Mouse (Mus musculus) intestine, embryonic 14.5 days (tissue): ENCODE results near the gene Uggt1. TPM values are rescaled to one million over a fixed set of nuclear protein-coding genes. Genes with fewer than 3 reads are reported as not detected.
A peak's percentile ranks its signal among the peaks of the same experiment; 100 is the strongest.

Experiments
- ATAC-seq: fragments of 200-750 bp; cut with Nextera tagmentation; replicated peaks from 2 replicates; pipeline ENCODE4 v1.8.0; 2017; ENCODE audit warnings: low read depth, moderate number of reproducible peaks, moderate TSS enrichment, moderate library complexity; ENCODE audit not compliant: low FRiP score, low TSS enrichment
- DNase-seq: peaks from one replicate; pipeline ENCODE4 v3.0.0-alpha.2; 2018; ENCODE audit warnings: low spot score
- H3K27ac ChIP-seq: fragments of 300-500 bp; sonication (generic); 2 replicates; pipeline ENCODE4 v1.5.1; 2014; ENCODE audit warnings: low read depth, mild to moderate bottlenecking, control low read depth
- H3K27me3 ChIP-seq: fragments of 300-500 bp; sonication (generic); replicated peaks from 2 replicates; pipeline ENCODE4 v1.6.1; 2014; ENCODE audit warnings: low read length, control low read depth; ENCODE audit not compliant: control insufficient read depth, insufficient read depth
- H3K36me3 ChIP-seq: fragments of 300-500 bp; sonication (generic); 2 replicates; pipeline ENCODE4 v1.6.1; 2014; ENCODE audit warnings: low read length, control low read depth; ENCODE audit not compliant: control insufficient read depth, insufficient read depth
- H3K4me1 ChIP-seq: fragments of 300-500 bp; sonication (generic); replicated peaks from 2 replicates; pipeline ENCODE4 v1.6.1; 2014; ENCODE audit warnings: low read length, control low read depth, mixed read lengths; ENCODE audit not compliant: control insufficient read depth, insufficient read depth
- H3K4me2 ChIP-seq: fragments of 300-500 bp; sonication (generic); 2 replicates; pipeline ENCODE4 v1.6.1; 2014; ENCODE audit warnings: low read length
- H3K4me3 ChIP-seq: fragments of 300-500 bp; sonication (generic); 2 replicates; pipeline ENCODE4 v1.5.1; 2014; ENCODE audit warnings: low read depth, low read length, control low read depth, mixed read lengths
- H3K9ac ChIP-seq: fragments of 300-500 bp; sonication (generic); 2 replicates; pipeline ENCODE4 v1.6.1; 2014; ENCODE audit warnings: mild to moderate bottlenecking, low read length
- H3K9me3 ChIP-seq: fragments of 300-500 bp; sonication (generic); 2 replicates; pipeline ENCODE4 v1.6.1; 2016; ENCODE audit warnings: low read length, control low read depth; ENCODE audit not compliant: control insufficient read depth
- WGBS: fragments of 180-500 bp; shearing (Covaris S2); extraction: QIAGEN DNeasy Blood & Tissue Kit; methylation state at CpG from one replicate; pipeline ENCODE4 v1.1.7; 2014; 5-methylcytosine and 5-hydroxymethylcytosine counted together
- polyA plus RNA-seq: library from polyadenylated mRNA; unstranded; fragments of >200 nt; fragmentation: Nextera tagmentation; extraction: Ambion mirVana; gene quantifications from 2 replicates; pipeline ENCODE4 v1.2.1, GENCODE M21; 2014

Uggt1 gene
- 71.5 and 75.3 TPM in 2 replicates for polyA plus RNA-seq

- peak within 1 kb of the TSS; percentile 82 for H3K27ac ChIP-seq
- H3K4me2 ChIP-seq: peak within 1 kb of the TSS; percentile 94
- no peaks in the 10 kb centered on the region for H3K27me3 ChIP-seq
- H3K9ac ChIP-seq: peak within 1 kb of the TSS; percentile 80
- H3K4me1 ChIP-seq: peaks cover 16% of the 10 kb centered on the region
- DNase-seq (peak; percentile 95), ATAC-seq (peak; percentile 97)
- no peaks in the 10 kb centered on the region for H3K9me3 ChIP-seq
- WGBS: 2% methylated on average over 49 of the region's 49 CpGs
- H3K4me3 ChIP-seq: peak within 1 kb of the TSS; percentile 93
- H3K36me3 ChIP-seq: no peaks in the 10 kb centered on the region
These were observed at the start of gene Uggt1 for GRCm38 (mm10) chr1:36244058-36244827. Gene Uggt1, minus strand, starts transcription at chr1:36244720.

GRCm38 (mm10) chr1:36293470-36293869 lies 49.0 kb upstream of the Uggt1 start:
- Histone ChIP-seq H3K27ac (no peak overlapping the region), H3K4me3 (no peak overlapping the region), H3K9ac (no peak overlapping the region), H3K4me1 (no peaks in the 10 kb centered on the region), H3K27me3 (peaks cover 1% of the 10 kb centered on the region; the same call in 1 of the 2 replicates), H3K9me3 (no peaks in the 10 kb centered on the region), H3K36me3 (no peaks in the 10 kb centered on the region), H3K4me2 (no peak overlapping the region)
- DNase-seq (no peak), ATAC-seq (no peak)
- WGBS: 90% methylated on average over 8 of the region's 8 CpGs

- no peaks in the 10 kb centered on the region for H3K4me1 ChIP-seq
- ATAC-seq: no peak
- no peak overlapping the region for H3K4me2 ChIP-seq
- no peaks in the 10 kb centered on the region for H3K36me3 ChIP-seq
- no peaks in the 10 kb centered on the region for H3K27me3 ChIP-seq
- H3K4me3 ChIP-seq: no peak overlapping the region
- H3K27ac ChIP-seq: no peak overlapping the region
- no peak for DNase-seq
- H3K9me3 ChIP-seq: no peaks in the 10 kb centered on the region
- H3K9ac ChIP-seq: no peak overlapping the region
- WGBS: 85% methylated on average over 6 of the region's 6 CpGs
These were observed 37.3 kb upstream of the Uggt1 start for GRCm38 (mm10) chr1:36281849-36282248.

GRCm38 (mm10) chr1:36280938-36281337 lies 36.4 kb upstream of the Uggt1 start:
- Histone ChIP-seq H3K4me2 (no peak overlapping the region), H3K9me3 (no peaks in the 10 kb centered on the region), H3K27ac (no peak overlapping the region), H3K27me3 (no peaks in the 10 kb centered on the region), H3K36me3 (no peaks in the 10 kb centered on the region), H3K9ac (no peak overlapping the region), H3K4me1 (no peaks in the 10 kb centered on the region), H3K4me3 (no peak overlapping the region)
- DNase-seq (no peak), ATAC-seq (no peak)
- WGBS: 84% methylated on average over 3 of the region's 3 CpGs

- DNase-seq: peak; percentile 92
These were observed 34.7 kb upstream of the Uggt1 start for GRCm38 (mm10) chr1:36279202-36279601.

GRCm38 (mm10) chr1:36277267-36278060 lies 32.9 kb upstream of the Uggt1 start:
- no peak overlapping the region for H3K27ac ChIP-seq
- no peaks in the 10 kb centered on the region for H3K9me3 ChIP-seq
- H3K4me2 ChIP-seq: no peak overlapping the region
- WGBS: 24% methylated on average over 7 of the region's 7 CpGs
- no peak overlapping the region for H3K9ac ChIP-seq
- H3K27me3 ChIP-seq: no peaks in the 10 kb centered on the region
- ATAC-seq (no peak), DNase-seq (peak; percentile 94)
- H3K4me3 ChIP-seq: no peak overlapping the region
- peaks cover 17% of the 10 kb centered on the region for H3K4me1 ChIP-seq
- no peaks in the 10 kb centered on the region for H3K36me3 ChIP-seq

More at GRCm38 (mm10) chr1:36279202-36279601, 34.7 kb upstream of the Uggt1 start:
- 15% methylated on average over 3 of the region's 3 CpGs for WGBS
- no peak overlapping the region for H3K4me3 ChIP-seq
- H3K27ac ChIP-seq: no peak overlapping the region
- no peaks in the 10 kb centered on the region for H3K27me3 ChIP-seq
- no peak for ATAC-seq
- H3K36me3 ChIP-seq: no peaks in the 10 kb centered on the region
- no peaks in the 10 kb centered on the region for H3K9me3 ChIP-seq
- H3K4me2 ChIP-seq: no peak overlapping the region
- H3K9ac ChIP-seq: no peak overlapping the region
- H3K4me1 ChIP-seq: 0 out of 2 replicates have a peak, but pooled peaks cover 4% of the 10 kb centered on the region

GRCm38 (mm10) chr1:36275635-36276389 lies 31.3 kb upstream of the Uggt1 start:
- H3K9ac ChIP-seq: no peak overlapping the region
- 68% methylated on average over 13 of the region's 13 CpGs for WGBS
- ATAC-seq: no peak

GRCm38 (mm10) chr1:36274455-36274854 lies 29.9 kb upstream of the Uggt1 start, which contains the start of gene Neurl3:
Gene Neurl3, minus strand, starts transcription at chr1:36274679.
- 0 out of 2 replicates have a peak within 1 kb of the TSS, but pooled peaks have one; percentile 13 for H3K4me3 ChIP-seq
- peaks cover 39% of the 10 kb centered on the region for H3K4me1 ChIP-seq

More at GRCm38 (mm10) chr1:36275635-36276389, 31.3 kb upstream of the Uggt1 start:
- no peak overlapping the region for H3K4me2 ChIP-seq
- H3K27ac ChIP-seq: no peak overlapping the region
- peaks cover 31% of the 10 kb centered on the region for H3K4me1 ChIP-seq
- H3K9me3 ChIP-seq: no peaks in the 10 kb centered on the region
- no peaks in the 10 kb centered on the region for H3K27me3 ChIP-seq
- no peak for DNase-seq
- no peak overlapping the region for H3K4me3 ChIP-seq
- no peaks in the 10 kb centered on the region for H3K36me3 ChIP-seq

More at GRCm38 (mm10) chr1:36274455-36274854, 29.9 kb upstream of the Uggt1 start, which contains the start of gene Neurl3:
- Histone ChIP-seq H3K27ac (peak within 1 kb of the TSS; percentile 83; the same call in 1 of the 2 replicates), H3K4me2 (peak within 1 kb of the TSS; percentile 38), H3K36me3 (no peaks in the 10 kb centered on the region), H3K9ac (peak within 1 kb of the TSS; percentile 25), H3K27me3 (no peaks in the 10 kb centered on the region), H3K9me3 (no peaks in the 10 kb centered on the region)
- WGBS: 86% methylated on average over 5 of the region's 5 CpGs
- ATAC-seq (no peak), DNase-seq (peak; percentile 60)
